9 mouse cellular contexts compared by ENCODE assay signal in genomic region chr14:75130501-75131318, GRCm38 (mm10). TPM values are rescaled to one million over a fixed set of nuclear protein-coding genes. Genes with fewer than 3 reads are reported as not detected.
DNase-seq lines count a peak whose midpoint lies in the region; ATAC-seq lines count a peak whose summit lies in the region.
"Had no signal": no experiment of that assay in that cellular context is flagged by ENCODE, and none has a peak within 500 bp of the region (broad histone marks: within the 10 kb centered on the region; RNA-seq: fewer than 3 reads in every experiment).

TSS of gene Lrrc63 (minus strand) at chr14:75130881.
TSS of gene Lcp1 (plus strand) at chr14:75131101.

- peak; percentile 97 for ATAC-seq in erythroid progenitor cell, adult 5-6 weeks (replicated peaks; ENCODE audit: low FRiP score, poor library complexity, severe bottlenecking)
- peak; percentile 89 for ATAC-seq in heart, embryonic 14.5 days (ENCODE audit: insufficient number of reproducible peaks, insufficient read depth, low FRiP score, low read depth)
- peak; percentile 97 for ATAC-seq in liver, embryonic 13.5 days (ENCODE audit: low read depth)
- peak; percentile 94 for ATAC-seq in stomach, embryonic 14.5 days (ENCODE audit: insufficient number of reproducible peaks, insufficient read depth, low FRiP score, low read depth)

- H3K4me3 ChIP-seq in heart, embryonic 14.5 days (ENCODE audit: control insufficient read depth in 1 of 2, insufficient read depth in 1 of 2, low read depth in 1 of 2, low read length in 2 of 2) = peak within 1 kb of the TSS; percentile 61 to 82
- peak within 1 kb of the TSS; percentile 76 for H3K4me3 ChIP-seq in liver, embryonic 13.5 days (replicated peaks)
- peak within 1 kb of the TSS; percentile 56 for H3K4me3 ChIP-seq in stomach, embryonic 14.5 days (ENCODE audit: low read depth, low read length)

- peak; percentile 88 for DNase-seq in B cell, adult 2 months
- peak; percentile 42 for DNase-seq in brain, embryonic 18.5 days (ENCODE audit: low read depth, low spot score)
- peak; percentile 88 for DNase-seq in kidney, postnatal 10 days
- peak; percentile 75 for DNase-seq in liver, embryonic 13.5 days
- peak; percentile 75 to 81 for DNase-seq in natural killer cell, adult 2 months (ENCODE audit: low spot score in 2 of 2)

- H3K27ac ChIP-seq in heart, embryonic 14.5 days (replicated peaks in 1 of 2; ENCODE audit: control insufficient read depth in 1 of 2, insufficient read depth in 1 of 2, low read depth in 2 of 2, low read length in 2 of 2) = peak within 1 kb of the TSS; percentile 21 to 53; a peak in 1 of 4 replicates
- H3K27ac ChIP-seq in liver, embryonic 13.5 days = peak within 1 kb of the TSS; percentile 67
- H3K27ac ChIP-seq in stomach, embryonic 14.5 days (ENCODE audit: low read length) = no peak within 1 kb of the TSS

- peak within 1 kb of the TSS; percentile 75 for H3K9ac ChIP-seq in heart, embryonic 14.5 days (ENCODE audit: low read length)
- H3K9ac ChIP-seq in liver, embryonic 13.5 days = peak within 1 kb of the TSS; percentile 77
- peak within 1 kb of the TSS; percentile 26; the same call in 1 of the 2 replicates for H3K9ac ChIP-seq in stomach, embryonic 14.5 days (replicated peaks; ENCODE audit: low read depth, low read length)

- no peaks in the 10 kb centered on the region for H3K27me3 ChIP-seq in heart, embryonic 14.5 days (ENCODE audit: control insufficient read depth, insufficient read depth, low read length)
- H3K27me3 ChIP-seq in liver, embryonic 13.5 days = peaks cover 11% of the 10 kb centered on the region; the same call in 1 of the 2 replicates
- no peaks in the 10 kb centered on the region for H3K27me3 ChIP-seq in stomach, embryonic 14.5 days (ENCODE audit: control insufficient read depth, insufficient read depth, low read length)

- peak within 1 kb of the TSS; percentile 89 for H3K4me2 ChIP-seq in heart, embryonic 14.5 days (ENCODE audit: low read length)
- H3K4me2 ChIP-seq in liver, embryonic 13.5 days = peak within 1 kb of the TSS; percentile 89
- peak within 1 kb of the TSS; percentile 84 for H3K4me2 ChIP-seq in stomach, embryonic 14.5 days (replicated peaks; ENCODE audit: low read depth, low read length)

- WGBS in heart, embryonic 14.5 days = 0% methylated on average over 36 of the region's 42 CpGs
- under 1% methylated on average over 42 of the region's 42 CpGs for WGBS in liver, embryonic 13.5 days (ENCODE audit: insufficient replicate concordance)
- under 1% methylated on average over 42 of the region's 42 CpGs for WGBS in stomach, embryonic 14.5 days

- no peaks in the 10 kb centered on the region; a peak in 1 of 4 replicates for H3K4me1 ChIP-seq in heart, embryonic 14.5 days (ENCODE audit: control insufficient read depth in 2 of 2, insufficient read depth in 2 of 2, low read length in 2 of 2)
- H3K4me1 ChIP-seq in liver, embryonic 13.5 days (replicated peaks) = peaks cover 38% of the 10 kb centered on the region
- H3K4me1 ChIP-seq in stomach, embryonic 14.5 days (ENCODE audit: control insufficient read depth, insufficient read depth, low read length) = no peaks in the 10 kb centered on the region

- no peaks in the 10 kb centered on the region for H3K36me3 ChIP-seq in heart, embryonic 14.5 days (ENCODE audit: control insufficient read depth, insufficient read depth, low read length)
- no peaks in the 10 kb centered on the region for H3K36me3 ChIP-seq in liver, embryonic 13.5 days
- H3K36me3 ChIP-seq in stomach, embryonic 14.5 days (ENCODE audit: control insufficient read depth, insufficient read depth, low read length) = no peaks in the 10 kb centered on the region
- H3K36me3 ChIP-seq: G1E had no signal

- no peaks in the 10 kb centered on the region for H3K9me3 ChIP-seq in heart, embryonic 14.5 days (ENCODE audit: control insufficient read depth, low read length)
- no peaks in the 10 kb centered on the region for H3K9me3 ChIP-seq in liver, embryonic 13.5 days (replicated peaks)
- no peaks in the 10 kb centered on the region for H3K9me3 ChIP-seq in stomach, embryonic 14.5 days (ENCODE audit: control insufficient read depth, low read depth, low read length)
- H3K9me3 ChIP-seq: G1E had no signal

RNA-seq across cellular contexts. Expression of gene Lrrc63, which starts in this region (rescaled TPM):
- not detected in 2 replicates for total RNA-seq in erythroid progenitor cell, adult 5-6 weeks (2015; ENCODE audit: low replicate concordance)
- total RNA-seq in erythroid progenitor cell, adult 5-6 weeks (2017; ENCODE audit: low replicate concordance) = not detected in 2 replicates
- polyA plus RNA-seq in heart, embryonic 14.5 days (2014; fragmentation: Nextera tagmentation; extraction: Ambion mirVana) = not detected in 2 replicates
- not detected in 2 replicates for polyA plus RNA-seq in liver, embryonic 13.5 days (2015; fragmentation: Nextera tagmentation; extraction: Ambion mirVana)
- polyA plus RNA-seq in stomach, embryonic 14.5 days (2014; fragmentation: Nextera tagmentation; extraction: Ambion mirVana) = not detected in 2 replicates
- total RNA-seq: G1E had no signal
- polyA plus RNA-seq: G1E had no signal

RNA-seq across cellular contexts. Expression of gene Lcp1, which starts in this region (rescaled TPM):
- 176 and 202 TPM in 2 replicates for total RNA-seq in erythroid progenitor cell, adult 5-6 weeks (2015; ENCODE audit: low replicate concordance)
- 63.5 and 70.4 TPM in 2 replicates for total RNA-seq in erythroid progenitor cell, adult 5-6 weeks (2017; ENCODE audit: low replicate concordance)
- polyA plus RNA-seq in heart, embryonic 14.5 days (2014; fragmentation: Nextera tagmentation; extraction: Ambion mirVana) = 26.3 and 31.0 TPM in 2 replicates
- polyA plus RNA-seq in liver, embryonic 13.5 days (2015; fragmentation: Nextera tagmentation; extraction: Ambion mirVana) = 29.3 and 37.6 TPM in 2 replicates
- polyA plus RNA-seq in stomach, embryonic 14.5 days (2014; fragmentation: Nextera tagmentation; extraction: Ambion mirVana) = 47.0 and 59.7 TPM in 2 replicates

Comparison
In these comparisons a context has a peak if more than half of its experiments do, and no peak if none do; other contexts are left out.
1. H3K9ac ChIP-seq: peak in every context shown above with its lines; median percentile 77 in liver, embryonic 13.5 days; 75 in heart, embryonic 14.5 days; 26 in stomach, embryonic 14.5 days.